ENCODE assay signal across 10 mouse cellular contexts in genomic region chrX:139832464-139832863, GRCm38 (mm10). TPM values are rescaled to one million over a fixed set of nuclear protein-coding genes. Genes with fewer than 3 reads are reported as not detected.
A peak's percentile ranks its signal among the peaks of the same experiment; 100 is the strongest.
DNase-seq lines count a peak whose midpoint lies in the region; ATAC-seq and TF ChIP-seq lines count a peak whose summit lies in the region.
"Had no signal": no experiment of that assay in that cellular context is flagged by ENCODE, and none has a peak within 500 bp of the region (broad histone marks: within the 10 kb centered on the region; RNA-seq: fewer than 3 reads in every experiment).

No protein-coding gene starts in this region.

- intact Hi-C loops in gastrocnemius, adult 2 months (cut with DNase I): loop anchor here (1.0 to 5.0 kb wide), 2 partner anchors 58 to 80 kb away; no protein-coding TSS in a partner anchor

- TF ChIP-seq POLR2A in ES-Bruce4 (IDR thresholded peaks at IDR 0.05; ENCODE audit: insufficient read depth, low read length): no peak

- TF ChIP-seq EP300 in ES-Bruce4 (IDR thresholded peaks at IDR 0.05; ENCODE audit: insufficient read depth, low read depth, low read length): no peak

- H3K4me1 ChIP-seq in ES-Bruce4 (ENCODE audit: control insufficient read depth, insufficient read depth, low read length): no peaks in the 10 kb centered on the region
- H3K4me1 ChIP-seq in forebrain, embryonic 13.5 days: no peaks in the 10 kb centered on the region
- H3K4me1 ChIP-seq in liver, embryonic 12.5 days: peaks cover 6% of the 10 kb centered on the region; the same call in 1 of the 2 replicates

- no peaks in the 10 kb centered on the region for H3K9me3 ChIP-seq in ES-Bruce4 (replicated peaks; ENCODE audit: control insufficient read depth, insufficient read depth, low read length, poor library complexity, severe bottlenecking)
- H3K9me3 ChIP-seq in forebrain, embryonic 13.5 days (replicated peaks): no peaks in the 10 kb centered on the region
- no peaks in the 10 kb centered on the region for H3K9me3 ChIP-seq in liver, embryonic 12.5 days (replicated peaks)

- peak; percentile 22 for DNase-seq in gastrocnemius, adult 2 months
- no peak for DNase-seq in gastrocnemius, postnatal 25 days
- DNase-seq in c-Kit-positive CD71-positive TER-119-negative erythroid progenitor cells, embryonic 14.5 days (ENCODE audit: low read depth): peak; percentile 73
- DNase-seq in kidney, postnatal 25 days: peak; percentile 46 to 51
- peak; percentile 40 for DNase-seq in retina, postnatal 7 days (ENCODE audit: low read depth, low spot score)

- H3K36me3 ChIP-seq in ES-Bruce4 (ENCODE audit: control insufficient read depth, insufficient read depth, low read length, poor library complexity, severe bottlenecking): no peaks in the 10 kb centered on the region
- no peaks in the 10 kb centered on the region for H3K36me3 ChIP-seq in forebrain, embryonic 13.5 days (ENCODE audit: poor library complexity, severe bottlenecking)
- H3K36me3 ChIP-seq in liver, embryonic 12.5 days: no peaks in the 10 kb centered on the region

- 15% methylated on average over 5 of the region's 5 CpGs for WGBS in forebrain, embryonic 13.5 days
- 13% methylated on average over 5 of the region's 5 CpGs for WGBS in liver, embryonic 12.5 days (ENCODE audit: insufficient replicate concordance)

- no peaks in the 10 kb centered on the region for H3K27me3 ChIP-seq in ES-Bruce4 (ENCODE audit: control insufficient read depth, insufficient read depth, low read length, poor library complexity, severe bottlenecking)
- H3K27me3 ChIP-seq in forebrain, embryonic 13.5 days: no peaks in the 10 kb centered on the region
- H3K27me3 ChIP-seq in liver, embryonic 12.5 days (replicated peaks): no peaks in the 10 kb centered on the region

- H3K9ac ChIP-seq in ES-Bruce4 (ENCODE audit: low read depth, poor library complexity, severe bottlenecking): no peak overlapping the region
- H3K9ac ChIP-seq in forebrain, embryonic 13.5 days: no peak overlapping the region
- no peak overlapping the region for H3K9ac ChIP-seq in liver, embryonic 12.5 days

- H3K27ac ChIP-seq in gastrocnemius, adult 2 months: no peak overlapping the region
- H3K27ac ChIP-seq in ES-Bruce4 (ENCODE audit: insufficient read depth, low read length): no peak overlapping the region
- H3K27ac ChIP-seq in forebrain, embryonic 13.5 days: no peak overlapping the region
- no peak overlapping the region for H3K27ac ChIP-seq in liver, embryonic 12.5 days

- no peak overlapping the region for H3K4me2 ChIP-seq in forebrain, embryonic 13.5 days
- no peak overlapping the region for H3K4me2 ChIP-seq in liver, embryonic 12.5 days

- ATAC-seq in forebrain, embryonic 13.5 days: peak; percentile 63
- ATAC-seq in liver, embryonic 12.5 days: 0 out of 2 replicates have a peak, but pooled peaks have one; percentile 21

- TF ChIP-seq CTCF in gastrocnemius, adult 2 months (IDR thresholded peaks at IDR 0.05): peak; percentile 84
- peak; percentile 21 for TF ChIP-seq CTCF in ES-Bruce4 (IDR thresholded peaks at IDR 0.05; ENCODE audit: low read depth, low read length)

- no peak overlapping the region for H3K4me3 ChIP-seq in gastrocnemius, adult 2 months
- no peak overlapping the region for H3K4me3 ChIP-seq in ES-Bruce4 (ENCODE audit: low read depth, low read length)
- H3K4me3 ChIP-seq in forebrain, embryonic 13.5 days: no peak overlapping the region
- no peak overlapping the region for H3K4me3 ChIP-seq in liver, embryonic 12.5 days

RNA-seq across cellular contexts. Expression of gene Cldn2, which starts 31.8 kb away (rescaled TPM):
- total RNA-seq in gastrocnemius, adult 2 months (2021): not detected
- not detected for total RNA-seq in gastrocnemius, postnatal 25 days (2021)
- not detected in 2 replicates for polyA plus RNA-seq in ES-Bruce4 (2011; ENCODE audit: insufficient read depth, insufficient read length, low read depth, missing spikeins)
- 0.14 and 0.34 TPM in 2 replicates for polyA plus RNA-seq in forebrain, embryonic 13.5 days (2015; fragmentation: Nextera tagmentation; extraction: Ambion mirVana)
- 0.08 and 0.11 TPM in 2 replicates for polyA plus RNA-seq in liver, embryonic 12.5 days (2016; fragmentation: Nextera tagmentation; extraction: Ambion mirVana)

RNA-seq across cellular contexts. Expression of gene Morc4, which starts 39.0 kb away (rescaled TPM):
- total RNA-seq in gastrocnemius, adult 2 months (2021): 1 to 10 TPM; 4.0 to 4.3 TPM
- 1 to 10 TPM; 5.1 to 6.1 TPM for total RNA-seq in gastrocnemius, postnatal 25 days (2021)
- polyA plus RNA-seq in ES-Bruce4 (2011; ENCODE audit: insufficient read depth, insufficient read length, low read depth, missing spikeins): 19.2 and 24.3 TPM in 2 replicates
- polyA plus RNA-seq in forebrain, embryonic 13.5 days (2015; fragmentation: Nextera tagmentation; extraction: Ambion mirVana): 2.3 and 3.2 TPM in 2 replicates
- polyA plus RNA-seq in liver, embryonic 12.5 days (2016; fragmentation: Nextera tagmentation; extraction: Ambion mirVana): 16.2 and 17.0 TPM in 2 replicates

RNA-seq across cellular contexts. Expression of gene Ripply1, which starts 50.3 kb away (rescaled TPM):
- not detected for total RNA-seq in gastrocnemius, adult 2 months (2021)
- total RNA-seq in gastrocnemius, postnatal 25 days (2021): not detected
- 1.5 TPM in 1 of 2 replicates, not detected in the other for polyA plus RNA-seq in ES-Bruce4 (2011; ENCODE audit: insufficient read depth, insufficient read length, low read depth, missing spikeins)
- polyA plus RNA-seq in forebrain, embryonic 13.5 days (2015; fragmentation: Nextera tagmentation; extraction: Ambion mirVana): not detected in 2 replicates
- polyA plus RNA-seq in liver, embryonic 12.5 days (2016; fragmentation: Nextera tagmentation; extraction: Ambion mirVana): not detected in 2 replicates
- total RNA-seq: left cerebral cortex, adult 8-10 months had no signal
- polyA plus RNA-seq: stomach, embryonic 14.5 days had no signal
